Mouse (Mus musculus) olfactory bulb, adult 2 months (tissue): ENCODE measurements around the gene Tent4a. TPM values are rescaled to one million over a fixed set of nuclear protein-coding genes. Genes with fewer than 3 reads are reported as not detected.
A peak's percentile ranks its signal among the peaks of the same experiment; 100 is the strongest.

ENCODE experiments used
- H3K27ac ChIP-seq: fragments of 200-500 bp; 2 replicates; pipeline ENCODE4 v1.5.1; 2012; ENCODE audit warnings: low read depth, low read length; ENCODE audit not compliant: insufficient read depth
- H3K4me1 ChIP-seq: fragments of 200-500 bp; 2 replicates; pipeline ENCODE4 v1.6.1; 2012; ENCODE audit warnings: low read length; ENCODE audit not compliant: control insufficient read depth, insufficient read depth
- H3K4me3 ChIP-seq: fragments of 200-500 bp; 2 replicates; pipeline ENCODE4 v1.5.1; 2012; ENCODE audit warnings: mild to moderate bottlenecking, low read depth, low read length, moderate library complexity; ENCODE audit not compliant: insufficient read depth
- CTCF ChIP-seq: fragments of 200-500 bp; IDR thresholded peaks from 2 replicates; pipeline ENCODE4 v1.5.1; 2012; ENCODE audit warnings: low read depth, mild to moderate bottlenecking, low read length, moderate library complexity; ENCODE audit not compliant: insufficient read depth
- POLR2A ChIP-seq: fragments of 200-500 bp; IDR thresholded peaks from 2 replicates; pipeline ENCODE4 v1.6.1; 2012; ENCODE audit warnings: mild to moderate bottlenecking, low read depth, low read length, moderate library complexity; ENCODE audit not compliant: insufficient read depth
- WGBS: fragments of 180-500 bp; shearing (Covaris S2); methylation state at CpG from one replicate; pipeline ENCODE4 v1.1.7; 2018; 5-methylcytosine and 5-hydroxymethylcytosine counted together
- polyA plus RNA-seq: library from polyadenylated mRNA; stranded (reverse); fragments of >200 nt; gene quantifications from 2 replicates; pipeline ENCODE4 v1.2.4, GENCODE M21; 2012; ENCODE audit warnings: low replicate concordance; ENCODE audit not compliant: missing spikeins, insufficient read depth, insufficient read length

The Tent4a gene
- polyA plus RNA-seq, 1 experiment: not detected

- peak overlapping the region; percentile 90 for H3K27ac ChIP-seq
- TF ChIP-seq CTCF (no peak), POLR2A (no peak)
- 7% methylated on average over 8 of the region's 8 CpGs for WGBS
- H3K4me1 ChIP-seq: peaks cover 21% of the 10 kb centered on the region
- no peak overlapping the region for H3K4me3 ChIP-seq
Measured at GRCm38 (mm10) chr13:69481026-69481425, 53.4 kb downstream of the Tent4a start.

GRCm38 (mm10) chr13:69479906-69480305, 54.5 kb downstream of the Tent4a start:
- Histone ChIP-seq H3K4me3 (no peak overlapping the region), H3K4me1 (peaks cover 17% of the 10 kb centered on the region), H3K27ac (no peak overlapping the region)
- TF ChIP-seq POLR2A: no peak
- no peak for TF ChIP-seq CTCF
- WGBS: 84% methylated on average over 2 of the region's 2 CpGs

- Histone ChIP-seq H3K27ac (no peak overlapping the region), H3K4me3 (no peak overlapping the region), H3K4me1 (peaks cover 17% of the 10 kb centered on the region)
- 94% methylated on average over 6 of the region's 6 CpGs for WGBS
- no peak for TF ChIP-seq CTCF
Measured at GRCm38 (mm10) chr13:69478703-69479102, 55.7 kb downstream of the Tent4a start.

- WGBS: 40% methylated on average over 17 of the region's 17 CpGs
- Histone ChIP-seq H3K4me3 (no peak overlapping the region), H3K4me1 (peaks cover 4% of the 10 kb centered on the region), H3K27ac (no peak overlapping the region)
- TF ChIP-seq CTCF: peak; percentile 55
- TF ChIP-seq POLR2A: no peak
Measured at GRCm38 (mm10) chr13:69460635-69461465, 73.6 kb downstream of the Tent4a start.

- Histone ChIP-seq H3K4me1 (peaks cover 4% of the 10 kb centered on the region), H3K4me3 (no peak overlapping the region), H3K27ac (no peak overlapping the region)
- TF ChIP-seq POLR2A: no peak
- TF ChIP-seq CTCF: peak; percentile 87
- 14% methylated on average over 8 of the region's 8 CpGs for WGBS
Measured at GRCm38 (mm10) chr13:69459657-69460458, 74.6 kb downstream of the Tent4a start.

- H3K27ac ChIP-seq: no peak overlapping the region
- 87% methylated on average over 2 of the region's 2 CpGs for WGBS
- no peak for TF ChIP-seq CTCF
- TF ChIP-seq POLR2A: no peak
Measured at GRCm38 (mm10) chr13:69458891-69459290, 75.5 kb downstream of the Tent4a start.

GRCm38 (mm10) chr13:69458461-69458860, 76.0 kb downstream of the Tent4a start:
- TF ChIP-seq POLR2A (no peak), CTCF (no peak)
- H3K27ac ChIP-seq: no peak overlapping the region
- peaks cover 4% of the 10 kb centered on the region for H3K4me1 ChIP-seq
- H3K4me3 ChIP-seq: no peak overlapping the region
- WGBS: 95% methylated on average over 6 of the region's 6 CpGs

More at GRCm38 (mm10) chr13:69458891-69459290, 75.5 kb downstream of the Tent4a start:
- Histone ChIP-seq H3K4me1 (peaks cover 4% of the 10 kb centered on the region), H3K4me3 (no peak overlapping the region)

GRCm38 (mm10) chr13:69457105-69457504, 77.3 kb downstream of the Tent4a start:
- Histone ChIP-seq H3K4me1 (peaks cover 4% of the 10 kb centered on the region), H3K27ac (no peak overlapping the region), H3K4me3 (no peak overlapping the region)
- TF ChIP-seq POLR2A (no peak), CTCF (no peak)
- WGBS: 93% methylated on average over 2 of the region's 2 CpGs

- Histone ChIP-seq H3K4me1 (peaks cover 4% of the 10 kb centered on the region), H3K27ac (no peak overlapping the region), H3K4me3 (no peak overlapping the region)
- WGBS: 82% methylated on average over 11 of the region's 11 CpGs
- TF ChIP-seq CTCF (no peak), POLR2A (no peak)
Measured at GRCm38 (mm10) chr13:69456641-69457040, 77.8 kb downstream of the Tent4a start.
